Mouse (Mus musculus) G1E-ER4 (cell line): ENCODE measurements around the gene Sgce. TPM values are rescaled to one million over a fixed set of nuclear protein-coding genes. Genes with fewer than 3 reads are reported as not detected.

Experiments used
- GATA1 ChIP-seq: IDR thresholded peaks from one replicate; pipeline ENCODE4 v1.8.0; 2012; ENCODE audit warnings: low read length, inconsistent platforms
- polyA plus RNA-seq: library from polyadenylated mRNA; stranded (reverse); fragments of >175 nt; gene quantifications from 2 replicates; pipeline ENCODE4 v1.2.3, GENCODE M21; 2012

Gene Sgce
- polyA plus RNA-seq: not detected in 2 replicates

GRCm38 (mm10) chr6:4746696-4747439, at the start of gene Sgce, which contains the start of gene Peg10:
Gene Sgce (minus strand): TSS chr6:4747207.
Gene Peg10 (plus strand): TSS chr6:4747306.
- TF ChIP-seq GATA1: no peak

GRCm38 (mm10) chr6:4796281-4796680, 49.3 kb upstream of the Sgce start:
- no peak for TF ChIP-seq GATA1

GRCm38 (mm10) chr6:4762252-4762651, 15.2 kb upstream of the Sgce start:
- no peak for TF ChIP-seq GATA1

- no peak for TF ChIP-seq GATA1
Observed at GRCm38 (mm10) chr6:4754886-4755285, 7.9 kb upstream of the Sgce start.

- no peak for TF ChIP-seq GATA1
Observed at GRCm38 (mm10) chr6:4754286-4754685, 7.3 kb upstream of the Sgce start.

- TF ChIP-seq GATA1: no peak
Observed at GRCm38 (mm10) chr6:4751355-4751754, 4.3 kb upstream of the Sgce start.

GRCm38 (mm10) chr6:4749091-4749490, 2.1 kb upstream of the Sgce start:
- no peak for TF ChIP-seq GATA1

GRCm38 (mm10) chr6:4748506-4748961, 1.5 kb upstream of the Sgce start:
- TF ChIP-seq GATA1: no peak

- no peak for TF ChIP-seq GATA1
Observed at GRCm38 (mm10) chr6:4747677-4748505, 884 bp upstream of the Sgce start.

- no peak for TF ChIP-seq GATA1
Observed at GRCm38 (mm10) chr6:4746036-4746695, 841 bp downstream of the Sgce start.

- no peak for TF ChIP-seq GATA1
Observed at GRCm38 (mm10) chr6:4740511-4740910, 6.5 kb downstream of the Sgce start.

- no peak for TF ChIP-seq GATA1
Observed at GRCm38 (mm10) chr6:4739522-4740355, 7.3 kb downstream of the Sgce start.

- TF ChIP-seq GATA1: no peak
Observed at GRCm38 (mm10) chr6:4738717-4739116, 8.3 kb downstream of the Sgce start.

- no peak for TF ChIP-seq GATA1
Observed at GRCm38 (mm10) chr6:4738034-4738629, 8.9 kb downstream of the Sgce start.

- no peak for TF ChIP-seq GATA1
Observed at GRCm38 (mm10) chr6:4736372-4736771, 10.6 kb downstream of the Sgce start.

- no peak for TF ChIP-seq GATA1
Observed at GRCm38 (mm10) chr6:4733208-4733607, 13.8 kb downstream of the Sgce start.
